Mouse (Mus musculus) liver, postnatal 0 days (tissue): Measurements from ENCODE around the gene Pgls.

Source experiments
- CTCF ChIP-seq: sonication (generic); IDR thresholded peaks from 2 replicates; pipeline ENCODE4 v1.5.1; 2016; ENCODE audit warnings: antibody characterized with exemption, low read depth
- EP300 ChIP-seq: IDR thresholded peaks from 2 replicates; pipeline ENCODE4 v1.6.1; 2016; ENCODE audit warnings: antibody characterized with exemption, low read depth, mild to moderate bottlenecking

DNA sequence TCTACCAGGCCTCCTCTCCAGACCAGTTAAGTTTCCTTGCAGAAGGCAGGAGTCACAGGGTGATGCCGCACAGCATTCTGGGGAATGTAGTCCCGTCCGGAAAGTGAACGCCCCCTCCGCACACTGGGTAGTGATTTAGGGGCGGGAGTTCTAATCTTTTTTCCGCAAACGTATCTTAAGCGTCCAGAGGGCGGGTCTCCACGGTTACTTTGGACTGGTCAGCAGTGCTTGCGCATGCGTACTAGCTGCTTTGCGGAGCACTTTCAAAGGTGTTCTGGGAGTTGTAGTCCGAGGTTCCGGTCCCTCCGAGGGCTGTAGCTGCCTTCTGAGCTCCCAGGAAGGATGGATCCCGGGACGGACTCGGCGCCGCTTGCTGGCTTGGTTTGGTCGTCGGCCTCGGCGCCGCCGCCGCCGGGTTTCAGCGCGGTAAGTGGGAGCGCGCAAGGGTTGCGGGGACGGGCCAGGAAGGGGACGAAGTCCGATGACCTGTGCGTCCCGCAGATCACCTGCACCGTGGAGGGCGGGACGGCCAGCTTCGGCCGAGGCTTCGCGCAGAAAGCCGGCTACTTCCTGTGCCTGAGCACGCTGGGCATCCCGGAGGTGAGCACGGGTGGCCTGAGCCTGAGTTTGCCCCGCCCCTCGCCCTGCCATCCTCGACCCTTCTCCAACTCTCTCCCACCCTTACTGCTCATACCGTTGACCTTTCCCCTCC is 49.2 kb upstream of the Pgls start, which contains the start of gene Mvb12a:
- TF ChIP-seq CTCF (no peak), EP300 (no peak)
